Mouse (Mus musculus) heart, embryonic 15.5 days (tissue): ENCODE results near the gene Jam3. TPM values are rescaled to one million over a fixed set of nuclear protein-coding genes. Genes with fewer than 3 reads are reported as not detected.
A peak's percentile ranks its signal among the peaks of the same experiment; 100 is the strongest.

Source experiments
- ATAC-seq: fragments of 200-750 bp; cut with Nextera tagmentation; replicated peaks from 2 replicates; pipeline ENCODE4 v1.8.0; 2017; ENCODE audit warnings: low read depth, moderate TSS enrichment; ENCODE audit not compliant: insufficient number of reproducible peaks, insufficient read depth, low FRiP score
- H3K27ac ChIP-seq: fragments of 300-500 bp; sonication (generic); 2 replicates; pipeline ENCODE4 v1.5.1; 2015; ENCODE audit warnings: mild to moderate bottlenecking, inconsistent platforms
- H3K27me3 ChIP-seq: fragments of 300-500 bp; sonication (generic); 2 replicates; pipeline ENCODE4 v1.6.1; 2015; ENCODE audit warnings: inconsistent platforms
- H3K36me3 ChIP-seq: fragments of 300-500 bp; sonication (generic); 2 replicates; pipeline ENCODE4 v1.6.1; 2015; ENCODE audit warnings: mild to moderate bottlenecking, inconsistent platforms
- H3K4me1 ChIP-seq: fragments of 300-500 bp; sonication (generic); replicated peaks from 2 replicates; pipeline ENCODE4 v1.6.1; 2015; ENCODE audit warnings: inconsistent platforms
- H3K4me2 ChIP-seq: fragments of 300-500 bp; sonication (generic); 2 replicates; pipeline ENCODE4 v1.6.1; 2015; ENCODE audit warnings: inconsistent platforms, mild to moderate bottlenecking, moderate library complexity
- H3K4me3 ChIP-seq: fragments of 300-500 bp; sonication (generic); 2 replicates; pipeline ENCODE4 v1.5.1; 2015; ENCODE audit warnings: mild to moderate bottlenecking, inconsistent platforms
- H3K9ac ChIP-seq: fragments of 300-500 bp; sonication (generic); 2 replicates; pipeline ENCODE4 v1.6.1; 2015; ENCODE audit warnings: mild to moderate bottlenecking, inconsistent platforms
- H3K9me3 ChIP-seq: fragments of 300-500 bp; sonication (generic); replicated peaks from 2 replicates; pipeline ENCODE4 v1.6.1; 2016; ENCODE audit warnings: inconsistent platforms
- WGBS: fragments of 180-500 bp; shearing (Covaris S2); methylation state at CpG from one replicate; pipeline ENCODE4 v1.1.7; 2015; ENCODE audit warnings: mixed read lengths; 5-methylcytosine and 5-hydroxymethylcytosine counted together
- polyA plus RNA-seq: library from polyadenylated mRNA; unstranded; fragments of >200 nt; fragmentation: Nextera tagmentation; extraction: Ambion mirVana; gene quantifications from 2 replicates; pipeline ENCODE4 v1.2.1, GENCODE M21; 2015

The Jam3 gene
- polyA plus RNA-seq = 41.9 and 44.6 TPM in 2 replicates

DNA sequence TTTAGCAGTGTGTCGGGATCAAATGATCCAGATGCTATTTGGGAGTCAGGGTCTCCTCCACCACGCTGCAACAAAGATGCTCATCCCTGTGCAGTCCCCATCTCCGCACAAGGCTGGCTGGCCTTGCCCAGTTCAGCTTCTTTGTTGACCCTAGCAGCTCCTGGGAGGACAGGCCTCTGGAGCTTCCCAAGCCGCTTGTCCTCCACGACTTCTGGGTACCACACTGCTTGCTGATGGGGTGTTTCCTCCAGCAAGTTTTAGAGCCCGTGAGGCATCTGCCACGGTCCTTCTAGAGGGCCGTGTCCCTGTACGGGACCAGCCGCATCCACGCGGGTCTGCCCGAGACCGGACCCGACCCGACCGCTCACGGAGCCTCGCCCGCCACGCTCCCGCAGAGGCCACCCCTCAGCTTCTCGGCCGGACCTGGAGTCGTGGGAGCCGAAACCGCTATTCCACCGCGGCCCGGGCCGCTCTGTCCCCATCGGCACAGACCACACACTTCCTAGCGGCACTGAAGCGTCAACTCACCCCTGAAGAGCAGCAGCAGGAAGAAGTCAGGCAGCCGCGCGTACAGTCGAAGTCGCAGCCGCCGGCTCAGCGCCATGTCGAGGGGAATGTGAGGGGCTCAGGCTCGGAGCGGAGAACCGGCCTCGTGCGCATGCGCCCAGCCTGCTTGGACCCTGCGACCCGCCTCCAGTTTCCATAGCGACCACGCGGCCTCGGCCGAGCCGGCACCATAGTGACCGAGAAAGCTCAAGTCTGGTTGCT lies at the start of gene Jam3:
Gene Jam3, minus strand, starts transcription at position 659 of the 768 bp plus-strand sequence.
- peak; percentile 97 for ATAC-seq
- Histone ChIP-seq H3K4me3 (peak within 1 kb of the TSS; percentile 79), H3K36me3 (no peaks in the 10 kb centered on the region), H3K9me3 (no peaks in the 10 kb centered on the region), H3K27ac (peak within 1 kb of the TSS; percentile 87), H3K9ac (peak within 1 kb of the TSS; percentile 72), H3K4me1 (peaks cover 13% of the 10 kb centered on the region), H3K27me3 (no peaks in the 10 kb centered on the region), H3K4me2 (peak within 1 kb of the TSS; percentile 70)
- WGBS = under 1% methylated on average over 58 of the region's 58 CpGs

- H3K4me1 ChIP-seq = no peaks in the 10 kb centered on the region
- H3K9me3 ChIP-seq = no peaks in the 10 kb centered on the region
- no peak overlapping the region for H3K27ac ChIP-seq
- H3K27me3 ChIP-seq = no peaks in the 10 kb centered on the region
- WGBS = 88% methylated on average over 6 of the region's 6 CpGs
- ATAC-seq = no peak
- no peak overlapping the region for H3K4me2 ChIP-seq
- no peak overlapping the region for H3K9ac ChIP-seq
- no peak overlapping the region for H3K4me3 ChIP-seq
- no peaks in the 10 kb centered on the region for H3K36me3 ChIP-seq
Measured at GRCm38 (mm10) chr9:27204201-27204600, 49.0 kb upstream of the Jam3 start.

- ATAC-seq = peak; percentile 57; the same call in 1 of the 2 replicates
- Histone ChIP-seq H3K27ac (no peak overlapping the region), H3K4me2 (no peak overlapping the region), H3K27me3 (no peaks in the 10 kb centered on the region), H3K4me3 (no peak overlapping the region), H3K9me3 (no peaks in the 10 kb centered on the region), H3K36me3 (no peaks in the 10 kb centered on the region), H3K9ac (no peak overlapping the region), H3K4me1 (no peaks in the 10 kb centered on the region)
- WGBS = 36% methylated on average over 2 of the region's 2 CpGs
Measured at GRCm38 (mm10) chr9:27203134-27203533, 47.9 kb upstream of the Jam3 start.

DNA sequence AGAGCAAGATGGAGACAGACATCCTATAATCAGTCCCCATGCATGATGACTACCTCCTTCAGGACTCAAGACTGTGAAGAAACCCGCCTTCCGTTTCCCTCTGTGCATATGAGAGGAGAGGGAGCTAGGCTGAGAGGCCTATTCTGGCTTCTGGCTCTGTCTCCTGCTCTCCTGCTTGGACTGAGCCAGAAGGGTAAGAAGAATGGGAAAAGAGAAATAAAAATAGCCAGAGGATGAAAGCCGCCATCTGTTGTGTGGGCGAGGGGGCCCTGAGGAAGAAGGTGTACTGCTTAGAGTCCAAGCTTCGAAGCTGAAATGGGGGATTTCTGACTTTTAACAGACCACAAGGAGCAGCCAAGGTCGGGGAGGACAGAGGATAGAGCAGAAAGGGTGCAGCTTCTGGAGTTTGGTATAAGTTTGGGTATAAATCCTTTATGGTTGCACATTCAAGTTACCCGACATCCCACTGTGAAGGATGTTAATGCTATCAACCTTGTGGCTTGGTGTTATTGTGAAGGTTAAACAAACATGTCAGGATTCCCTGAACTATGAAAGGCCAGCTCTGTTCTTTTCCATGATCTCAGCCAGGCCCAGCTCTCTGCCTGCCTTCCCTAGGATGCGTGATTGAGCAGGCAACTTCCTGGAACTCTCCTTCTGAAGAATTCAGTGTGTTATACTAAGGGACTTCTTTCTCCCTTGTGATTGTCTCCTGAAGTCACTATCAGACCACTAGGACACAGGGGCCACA lies 46.4 kb upstream of the Jam3 start:
- Histone ChIP-seq H3K36me3 (no peaks in the 10 kb centered on the region), H3K9ac (no peak overlapping the region), H3K9me3 (no peaks in the 10 kb centered on the region), H3K27ac (no peak overlapping the region), H3K4me2 (no peak overlapping the region), H3K4me3 (no peak overlapping the region), H3K4me1 (no peaks in the 10 kb centered on the region), H3K27me3 (no peaks in the 10 kb centered on the region)
- 68% methylated on average over 8 of the region's 8 CpGs for WGBS
- no peak for ATAC-seq

DNA sequence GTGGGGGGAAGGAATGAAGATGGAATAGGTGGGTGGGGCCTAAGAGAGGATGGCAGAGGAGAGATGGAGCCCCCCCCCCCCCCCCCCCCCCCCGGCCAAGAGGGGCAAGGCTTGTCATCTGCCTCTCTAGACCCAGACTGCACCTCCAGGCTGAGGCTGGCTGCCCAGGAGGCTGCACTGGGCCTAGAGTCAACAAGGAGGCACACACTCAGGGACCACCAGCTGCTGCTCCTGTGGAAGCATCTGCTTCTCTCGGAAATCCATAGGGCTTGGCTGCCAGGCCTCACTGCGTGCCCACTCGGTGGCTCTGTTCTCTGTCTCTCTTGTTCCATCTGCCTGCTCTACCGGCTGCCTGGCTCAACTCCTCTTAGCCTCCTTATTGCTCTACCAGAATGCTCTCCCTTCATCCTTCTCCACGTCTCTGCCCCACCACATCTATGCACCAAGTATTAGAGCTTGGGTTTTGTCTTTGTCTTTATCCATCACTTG lies 38.4 kb upstream of the Jam3 start:
- H3K9ac ChIP-seq = no peak overlapping the region
- H3K4me3 ChIP-seq = no peak overlapping the region
- H3K4me1 ChIP-seq = peaks cover 31% of the 10 kb centered on the region
- H3K9me3 ChIP-seq = no peaks in the 10 kb centered on the region
- no peaks in the 10 kb centered on the region for H3K36me3 ChIP-seq
- no peaks in the 10 kb centered on the region for H3K27me3 ChIP-seq
- no peak overlapping the region for H3K4me2 ChIP-seq
- H3K27ac ChIP-seq = no peak overlapping the region
- WGBS = 64% methylated on average over 5 of the region's 6 CpGs
- ATAC-seq = no peak

DNA sequence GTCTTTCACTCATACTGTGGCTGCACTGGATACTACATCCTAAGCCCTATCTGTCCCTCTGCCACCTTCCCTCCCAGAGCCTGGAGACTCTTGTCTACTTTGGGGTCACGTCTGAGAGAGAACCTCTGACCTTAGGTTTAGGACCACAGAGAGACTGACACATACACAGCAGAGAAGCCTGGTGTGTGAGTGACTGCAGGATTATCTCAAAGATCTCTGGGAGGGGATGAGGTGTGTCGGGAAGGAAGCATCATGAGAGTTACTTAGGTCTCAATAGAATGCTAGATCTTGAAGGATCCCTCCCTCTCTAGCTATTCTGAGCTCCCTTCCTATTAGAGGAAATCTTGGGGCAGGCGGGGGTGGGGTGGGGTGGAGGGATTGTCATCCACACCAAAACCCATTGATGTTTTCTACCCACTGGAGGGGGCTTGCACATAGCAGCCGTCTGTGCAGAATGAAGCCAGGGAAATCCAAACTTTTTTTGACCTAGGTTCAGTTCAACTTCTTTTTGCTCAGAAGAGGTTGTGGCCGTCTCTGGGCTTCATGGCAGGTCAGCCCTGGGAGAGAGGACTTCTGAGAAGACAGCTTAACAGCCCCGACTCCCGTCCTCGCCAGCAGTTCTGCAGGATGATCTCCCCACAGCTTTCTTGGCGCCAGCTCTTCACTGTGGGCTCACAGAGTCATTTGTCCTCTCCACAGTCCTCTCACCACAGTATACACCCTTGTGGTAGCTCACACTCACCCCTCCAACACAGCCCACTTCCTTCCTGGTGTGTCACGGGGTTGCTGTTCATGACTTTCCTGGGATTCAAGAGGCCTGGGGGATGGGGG lies 37.8 kb upstream of the Jam3 start:
- peak overlapping the region; percentile 65 for H3K4me2 ChIP-seq
- WGBS = 55% methylated on average over 10 of the region's 10 CpGs
- ATAC-seq = no peak

GRCm38 (mm10) chr9:27192001-27192760 lies 37.0 kb upstream of the Jam3 start:
- ATAC-seq = peak; percentile 92
- 8% methylated on average over 14 of the region's 14 CpGs for WGBS
- Histone ChIP-seq H3K4me2 (peak overlapping the region; percentile 65), H3K4me1 (peaks cover 38% of the 10 kb centered on the region), H3K9me3 (no peaks in the 10 kb centered on the region), H3K9ac (peak overlapping the region; percentile 29; the same call in 1 of the 2 replicates), H3K27me3 (no peaks in the 10 kb centered on the region), H3K4me3 (peak overlapping the region; percentile 37), H3K36me3 (no peaks in the 10 kb centered on the region), H3K27ac (peak overlapping the region; percentile 94)

More for the DNA sequence above, 37.8 kb upstream of the Jam3 start:
- Histone ChIP-seq H3K9ac (no peak overlapping the region), H3K9me3 (no peaks in the 10 kb centered on the region), H3K27ac (peak overlapping the region; percentile 94), H3K4me3 (no peak overlapping the region), H3K27me3 (no peaks in the 10 kb centered on the region), H3K4me1 (peaks cover 31% of the 10 kb centered on the region), H3K36me3 (no peaks in the 10 kb centered on the region)

DNA sequence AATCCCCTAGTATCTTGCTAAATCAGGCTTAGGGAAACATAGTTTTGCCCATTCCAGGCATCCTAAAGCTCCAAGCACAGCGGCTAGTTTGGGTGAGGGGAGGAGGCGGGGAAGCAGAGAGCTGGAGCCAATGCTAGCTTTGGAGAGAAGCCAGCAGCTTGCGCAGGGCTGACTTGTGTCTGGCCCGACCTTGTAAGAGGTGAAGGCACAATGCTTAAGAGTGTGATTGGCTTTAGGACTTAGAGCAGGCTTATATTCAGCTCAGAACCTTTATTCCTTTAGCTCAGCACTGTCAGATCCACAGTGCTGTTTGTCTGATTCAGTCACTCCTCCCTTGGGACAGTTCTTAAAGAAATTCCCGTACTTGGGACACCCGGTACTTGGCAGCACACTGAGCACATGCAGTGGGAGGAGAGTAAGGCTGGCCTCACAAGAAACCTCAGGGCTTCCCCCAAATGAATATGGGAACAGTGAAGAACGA lies 36.3 kb upstream of the Jam3 start:
- H3K4me1 ChIP-seq = peaks cover 40% of the 10 kb centered on the region
- H3K36me3 ChIP-seq = no peaks in the 10 kb centered on the region
- peak overlapping the region; percentile 65 for H3K4me2 ChIP-seq
- H3K27ac ChIP-seq = peak overlapping the region; percentile 94
- H3K4me3 ChIP-seq = peak overlapping the region; percentile 37
- ATAC-seq = peak; percentile 80
- H3K9ac ChIP-seq = peak overlapping the region; percentile 29; the same call in 1 of the 2 replicates
- no peaks in the 10 kb centered on the region for H3K27me3 ChIP-seq
- H3K9me3 ChIP-seq = no peaks in the 10 kb centered on the region
- 2% methylated on average over 7 of the region's 7 CpGs for WGBS

GRCm38 (mm10) chr9:27190461-27190860 lies 35.2 kb upstream of the Jam3 start:
- H3K4me3 ChIP-seq = no peak overlapping the region
- H3K4me2 ChIP-seq = no peak overlapping the region
- peaks cover 40% of the 10 kb centered on the region for H3K4me1 ChIP-seq
- no peak overlapping the region for H3K9ac ChIP-seq
- H3K36me3 ChIP-seq = no peaks in the 10 kb centered on the region
- 73% methylated on average over 8 of the region's 8 CpGs for WGBS
- ATAC-seq = no peak
- H3K9me3 ChIP-seq = no peaks in the 10 kb centered on the region
- H3K27me3 ChIP-seq = no peaks in the 10 kb centered on the region
- no peak overlapping the region for H3K27ac ChIP-seq

GRCm38 (mm10) chr9:27189306-27189705 lies 34.1 kb upstream of the Jam3 start:
- H3K27me3 ChIP-seq = no peaks in the 10 kb centered on the region
- peaks cover 40% of the 10 kb centered on the region for H3K4me1 ChIP-seq
- WGBS = 47% methylated on average over 2 of the region's 2 CpGs

More at GRCm38 (mm10) chr9:27189306-27189705, 34.1 kb upstream of the Jam3 start:
- Histone ChIP-seq H3K9ac (no peak overlapping the region), H3K4me2 (no peak overlapping the region), H3K9me3 (no peaks in the 10 kb centered on the region), H3K27ac (no peak overlapping the region), H3K4me3 (no peak overlapping the region), H3K36me3 (no peaks in the 10 kb centered on the region)
- ATAC-seq = no peak
